Mouse (Mus musculus) intestine, embryonic 16.5 days (tissue): Measurements from ENCODE around the gene Rnf186. TPM values are rescaled to one million over a fixed set of nuclear protein-coding genes. Genes with fewer than 3 reads are reported as not detected.

ENCODE experiments used
- ATAC-seq: fragments of 200-750 bp; cut with Nextera tagmentation; 2 replicates; pipeline ENCODE4 v1.8.0; 2017; ENCODE audit warnings: moderate TSS enrichment, moderate library complexity
- H3K27ac ChIP-seq: fragments of 300-500 bp; sonication (generic); 2 replicates; pipeline ENCODE4 v1.5.1; 2014; ENCODE audit warnings: mild to moderate bottlenecking, low read length
- H3K27me3 ChIP-seq: fragments of 300-500 bp; sonication (generic); replicated peaks from 2 replicates; pipeline ENCODE4 v1.6.1; 2014; ENCODE audit warnings: low read length, control low read depth, mixed read lengths; ENCODE audit not compliant: control insufficient read depth, insufficient read depth
- H3K36me3 ChIP-seq: fragments of 300-500 bp; sonication (generic); 2 replicates; pipeline ENCODE4 v1.6.1; 2014; ENCODE audit warnings: low read length, control low read depth; ENCODE audit not compliant: control insufficient read depth, insufficient read depth
- H3K4me1 ChIP-seq: fragments of 300-500 bp; sonication (generic); 2 replicates; pipeline ENCODE4 v1.6.1; 2014; ENCODE audit warnings: low read length, control low read depth, mixed read lengths; ENCODE audit not compliant: control insufficient read depth, insufficient read depth
- H3K4me2 ChIP-seq: fragments of 300-500 bp; sonication (generic); 2 replicates; pipeline ENCODE4 v1.6.1; 2014; ENCODE audit warnings: low read depth, low read length, control low read depth
- H3K4me3 ChIP-seq: fragments of 300-500 bp; sonication (generic); 2 replicates; pipeline ENCODE4 v1.5.1; 2014; ENCODE audit warnings: mild to moderate bottlenecking, low read length
- H3K9ac ChIP-seq: fragments of 300-500 bp; sonication (generic); 2 replicates; pipeline ENCODE4 v1.6.1; 2014; ENCODE audit warnings: low read depth, low read length
- H3K9me3 ChIP-seq: fragments of 300-500 bp; sonication (generic); 2 replicates; pipeline ENCODE4 v1.6.1; 2016; ENCODE audit warnings: low read length, control low read depth; ENCODE audit not compliant: control insufficient read depth
- WGBS: fragments of 180-500 bp; shearing (Covaris S2); extraction: QIAGEN DNeasy Blood & Tissue Kit; methylation state at CpG from one replicate; pipeline ENCODE4 v1.1.7; 2014; 5-methylcytosine and 5-hydroxymethylcytosine counted together
- polyA plus RNA-seq: library from polyadenylated mRNA; unstranded; fragments of >200 nt; fragmentation: Nextera tagmentation; extraction: Ambion mirVana; gene quantifications from 2 replicates; pipeline ENCODE4 v1.2.1, GENCODE M21; 2015

Rnf186 gene
- polyA plus RNA-seq, 1 experiment from 2014 or later = 106 TPM

GRCm38 (mm10) chr4:139014793-139015192, 47.9 kb downstream of the Rnf186 start:
- Histone ChIP-seq H3K4me3 (no peak overlapping the region), H3K4me1 (peaks cover 7% of the 10 kb centered on the region; the same call in 1 of the 2 replicates), H3K36me3 (no peaks in the 10 kb centered on the region), H3K4me2 (no peak overlapping the region), H3K27me3 (no peaks in the 10 kb centered on the region), H3K9me3 (no peaks in the 10 kb centered on the region), H3K9ac (no peak overlapping the region), H3K27ac (no peak overlapping the region)
- 77% methylated on average over 6 of the region's 6 CpGs for WGBS
- no peak for ATAC-seq

Other genes with a start within 250 kb of the Rnf186 start
- 0.13 and 0.16 TPM in 2 replicates for gene Pla2g2c, start 242.3 kb upstream of the Rnf186 start, polyA plus RNA-seq
- 1.3 and 1.5 TPM in 2 replicates for gene Ubxn10, start 229.9 kb upstream of the Rnf186 start, polyA plus RNA-seq
- 2.3 and 2.7 TPM in 2 replicates for gene Pla2g2f, start 209.5 kb upstream of the Rnf186 start, polyA plus RNA-seq
- 0.44 and 0.75 TPM in 2 replicates for gene Pla2g2d, start 191.4 kb upstream of the Rnf186 start, polyA plus RNA-seq
- 0.15 and 0.23 TPM in 2 replicates for gene Pla2g5, start 103.6 kb upstream of the Rnf186 start, polyA plus RNA-seq
- not detected in 2 replicates for gene Gm13030, start 93.1 kb upstream of the Rnf186 start, polyA plus RNA-seq
- gene Pla2g2e, start 89.2 kb upstream of the Rnf186 start, polyA plus RNA-seq = 0.18 TPM in 1 of 2 replicates, not detected in the other
- gene Otud3, start 53.2 kb upstream of the Rnf186 start, polyA plus RNA-seq = 4.4 and 4.6 TPM in 2 replicates
- gene Tmco4, start 5.8 kb downstream of the Rnf186 start, polyA plus RNA-seq = 16.3 and 17.1 TPM in 2 replicates
- gene Htr6, start 108.5 kb downstream of the Rnf186 start, polyA plus RNA-seq = 0.05 TPM in 1 of 2 replicates, not detected in the other
- gene Nbl1, start 125.9 kb downstream of the Rnf186 start, polyA plus RNA-seq = 38.9 and 43.3 TPM in 2 replicates
- 658 and 660 TPM in 2 replicates for gene Minos1, start 164.0 kb downstream of the Rnf186 start, polyA plus RNA-seq
- 440 and 454 TPM in 2 replicates for gene Capzb, start 225.8 kb downstream of the Rnf186 start, polyA plus RNA-seq